Mouse (Mus musculus): ENCODE measurements at regions not wholly inside any gene's neighbourhood (a gene's known extent, or its start where the extent isn't known, plus 50 kb on each side); places are given as distances from the start of the nearest gene placed in this dataset.
"Not testable (repeated sequence)": the region's sequence is repeated elsewhere in the genome, so short reads cannot be mapped to it uniquely, and the experiment has no call there.

DNA sequence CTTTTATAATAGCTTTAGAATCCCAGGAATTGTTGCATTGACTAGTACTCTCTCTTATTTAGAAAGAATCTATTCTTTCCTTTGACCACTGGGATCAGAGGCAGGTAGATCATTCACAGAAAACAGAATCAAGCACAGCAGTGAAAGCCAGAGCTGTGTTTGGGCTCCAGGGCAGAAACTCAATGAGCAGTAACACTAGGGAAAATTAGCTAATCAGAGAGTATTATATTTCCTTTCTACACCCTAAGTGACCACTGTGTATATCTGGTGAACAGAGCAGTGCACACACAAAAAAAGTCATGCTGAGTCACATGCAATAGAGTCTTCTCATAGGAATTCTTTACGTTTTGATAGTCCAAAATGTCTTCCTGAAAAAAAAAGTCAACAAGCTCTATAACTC, 542.5 kb upstream of the Klhl29 start:
- Histone ChIP-seq H3K4me2 (ENCODE audit: low read length) (no peak overlapping the region), H3K27me3 (replicated peaks; ENCODE audit: control insufficient read depth, insufficient read depth, low read length) (no peaks in the 10 kb centered on the region), H3K4me3 (ENCODE audit: low read depth, low read length) (no peak overlapping the region), H3K4me1 (ENCODE audit: control insufficient read depth, insufficient read depth, low read length) (no peaks in the 10 kb centered on the region), H3K9me3 (replicated peaks; ENCODE audit: control insufficient read depth, low read length) (no peaks in the 10 kb centered on the region), H3K27ac (ENCODE audit: low read depth, low read length) (no peak overlapping the region), H3K9ac (ENCODE audit: low read length) (no peak overlapping the region), H3K36me3 (ENCODE audit: control insufficient read depth, insufficient read depth, low read length) (no peaks in the 10 kb centered on the region)
- 53% methylated on average over 1 of the region's 1 CpGs for WGBS
- DNase-seq (ENCODE audit: low spot score), result no peak
- no peak for ATAC-seq

GRCm38 (mm10) chr12:5906251-5906650, 530.8 kb upstream of the Klhl29 start:
- no peak for ATAC-seq
- no peaks in the 10 kb centered on the region for H3K36me3 ChIP-seq (ENCODE audit: control insufficient read depth, insufficient read depth, low read length)
- no peak overlapping the region for H3K4me3 ChIP-seq (ENCODE audit: low read depth, low read length)
- no peaks in the 10 kb centered on the region for H3K9me3 ChIP-seq (replicated peaks; ENCODE audit: control insufficient read depth, low read length)
- H3K27ac ChIP-seq (ENCODE audit: low read depth, low read length), result no peak overlapping the region
- H3K9ac ChIP-seq (ENCODE audit: low read length), result no peak overlapping the region
- WGBS, result 57% methylated on average over 2 of the region's 2 CpGs
- no peaks in the 10 kb centered on the region for H3K27me3 ChIP-seq (replicated peaks; ENCODE audit: control insufficient read depth, insufficient read depth, low read length)
- H3K4me1 ChIP-seq (ENCODE audit: control insufficient read depth, insufficient read depth, low read length), result no peaks in the 10 kb centered on the region
- no peak overlapping the region for H3K4me2 ChIP-seq (ENCODE audit: low read length)
- peak; percentile 24 for DNase-seq (ENCODE audit: low spot score)

DNA sequence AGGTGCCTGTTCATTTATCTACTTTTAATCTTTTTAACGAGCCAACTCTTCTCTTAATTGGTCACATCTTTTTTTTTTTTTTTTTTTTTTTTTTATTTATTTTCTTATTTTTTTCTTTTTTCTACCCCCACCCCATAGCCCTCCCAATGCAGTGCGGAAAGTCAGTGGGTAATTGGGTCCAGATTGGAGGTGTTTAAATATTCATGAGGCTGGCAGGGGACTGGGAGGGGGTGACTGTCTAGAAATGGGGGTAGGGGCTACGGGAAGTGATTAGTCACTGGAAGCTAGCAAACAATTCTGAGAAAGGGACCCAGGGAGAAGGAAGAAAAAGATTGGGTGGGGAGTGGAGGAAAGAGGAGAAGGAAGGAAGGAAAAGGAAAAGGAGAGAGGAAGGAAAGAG, 516.3 kb upstream of the Klhl29 start:
- not testable (repeated sequence) for H3K9ac ChIP-seq (ENCODE audit: low read length); H3K4me1 ChIP-seq (ENCODE audit: control insufficient read depth, insufficient read depth, low read length); H3K4me2 ChIP-seq (ENCODE audit: low read length); DNase-seq (ENCODE audit: low spot score); H3K27ac ChIP-seq (ENCODE audit: low read depth, low read length); H3K36me3 ChIP-seq (ENCODE audit: control insufficient read depth, insufficient read depth, low read length); H3K4me3 ChIP-seq (ENCODE audit: low read depth, low read length); H3K9me3 ChIP-seq (replicated peaks; ENCODE audit: control insufficient read depth, low read length); H3K27me3 ChIP-seq (replicated peaks; ENCODE audit: control insufficient read depth, insufficient read depth, low read length)
- WGBS, result 42% methylated on average over 2 of the region's 3 CpGs
- ATAC-seq, result peak; percentile 82

GRCm38 (mm10) chr12:5866701-5867100, 491.2 kb upstream of the Klhl29 start:
- no peaks in the 10 kb centered on the region for H3K4me1 ChIP-seq (ENCODE audit: control insufficient read depth, insufficient read depth, low read length)
- no peaks in the 10 kb centered on the region for H3K27me3 ChIP-seq (replicated peaks; ENCODE audit: control insufficient read depth, insufficient read depth, low read length)
- H3K4me2 ChIP-seq (ENCODE audit: low read length), result no peak overlapping the region
- ATAC-seq, result no peak
- H3K4me3 ChIP-seq (ENCODE audit: low read depth, low read length), result no peak overlapping the region
- H3K27ac ChIP-seq (ENCODE audit: low read depth, low read length), result no peak overlapping the region
- DNase-seq (ENCODE audit: low spot score), result no peak
- H3K9me3 ChIP-seq (replicated peaks; ENCODE audit: control insufficient read depth, low read length), result no peaks in the 10 kb centered on the region
- H3K36me3 ChIP-seq (ENCODE audit: control insufficient read depth, insufficient read depth, low read length), result no peaks in the 10 kb centered on the region
- H3K9ac ChIP-seq (ENCODE audit: low read length), result no peak overlapping the region

DNA sequence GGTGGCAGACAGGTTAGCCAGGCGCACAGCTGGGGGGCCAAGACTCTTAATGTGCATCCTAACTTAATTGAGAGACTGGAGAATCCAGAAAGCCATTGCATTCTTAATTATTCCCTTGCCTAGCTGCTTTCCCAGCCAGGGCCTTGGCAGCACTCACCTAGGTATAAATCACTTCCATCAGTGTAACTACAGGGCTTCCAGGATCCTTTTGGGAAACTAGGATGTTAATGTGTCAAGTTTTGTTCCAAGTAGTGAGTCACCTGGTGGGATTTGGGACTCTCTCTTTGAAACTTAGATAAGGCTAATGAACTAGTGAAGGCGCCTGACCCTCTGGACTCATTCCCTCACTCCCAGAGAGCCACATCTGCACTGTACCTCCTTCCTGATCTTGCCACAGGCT, 484.3 kb upstream of the Klhl29 start:
- Histone ChIP-seq H3K27me3 (replicated peaks; ENCODE audit: control insufficient read depth, insufficient read depth, low read length) (no peaks in the 10 kb centered on the region), H3K27ac (ENCODE audit: low read depth, low read length) (no peak overlapping the region), H3K4me1 (ENCODE audit: control insufficient read depth, insufficient read depth, low read length) (no peaks in the 10 kb centered on the region; the same call in 1 of the 2 replicates), H3K4me2 (ENCODE audit: low read length) (no peak overlapping the region), H3K9me3 (replicated peaks; ENCODE audit: control insufficient read depth, low read length) (no peaks in the 10 kb centered on the region), H3K9ac (ENCODE audit: low read length) (no peak overlapping the region), H3K4me3 (ENCODE audit: low read depth, low read length) (no peak overlapping the region), H3K36me3 (ENCODE audit: control insufficient read depth, insufficient read depth, low read length) (no peaks in the 10 kb centered on the region)
- DNase-seq (ENCODE audit: low spot score), result no peak
- WGBS, result 76% methylated on average over 2 of the region's 2 CpGs
- no peak for ATAC-seq

DNA sequence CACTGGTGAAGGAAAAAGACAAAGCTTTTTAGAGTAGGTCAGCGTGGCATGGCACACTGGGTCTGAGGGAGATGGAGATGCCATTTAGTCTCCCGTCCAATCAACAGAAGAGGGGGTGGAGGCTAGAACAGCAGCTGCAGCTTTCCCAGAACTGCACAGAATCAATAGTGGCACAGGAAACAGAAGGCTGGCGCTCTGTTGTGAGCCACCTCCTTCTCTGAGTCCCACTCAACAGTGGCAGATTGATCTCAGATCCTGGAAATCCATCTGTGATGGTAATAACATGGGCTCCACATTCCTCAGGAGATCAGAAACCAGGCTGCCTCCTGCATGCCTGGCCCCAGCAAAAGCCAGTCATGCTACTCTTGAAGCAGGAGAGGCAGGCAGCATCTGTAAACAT, 480.9 kb upstream of the Klhl29 start:
- DNase-seq (ENCODE audit: low spot score) (peak; percentile 38), ATAC-seq (peak; percentile 46; the same call in 1 of the 2 replicates)
- no peaks in the 10 kb centered on the region for H3K36me3 ChIP-seq (ENCODE audit: control insufficient read depth, insufficient read depth, low read length)
- 49% methylated on average over 3 of the region's 3 CpGs for WGBS
- H3K4me2 ChIP-seq (ENCODE audit: low read length), result no peak overlapping the region
- H3K27me3 ChIP-seq (replicated peaks; ENCODE audit: control insufficient read depth, insufficient read depth, low read length), result no peaks in the 10 kb centered on the region
- no peak overlapping the region for H3K27ac ChIP-seq (ENCODE audit: low read depth, low read length)
- no peaks in the 10 kb centered on the region; the same call in 1 of the 2 replicates for H3K4me1 ChIP-seq (ENCODE audit: control insufficient read depth, insufficient read depth, low read length)
- H3K9ac ChIP-seq (ENCODE audit: low read length), result no peak overlapping the region
- H3K9me3 ChIP-seq (replicated peaks; ENCODE audit: control insufficient read depth, low read length), result no peaks in the 10 kb centered on the region
- H3K4me3 ChIP-seq (ENCODE audit: low read depth, low read length), result no peak overlapping the region

DNA sequence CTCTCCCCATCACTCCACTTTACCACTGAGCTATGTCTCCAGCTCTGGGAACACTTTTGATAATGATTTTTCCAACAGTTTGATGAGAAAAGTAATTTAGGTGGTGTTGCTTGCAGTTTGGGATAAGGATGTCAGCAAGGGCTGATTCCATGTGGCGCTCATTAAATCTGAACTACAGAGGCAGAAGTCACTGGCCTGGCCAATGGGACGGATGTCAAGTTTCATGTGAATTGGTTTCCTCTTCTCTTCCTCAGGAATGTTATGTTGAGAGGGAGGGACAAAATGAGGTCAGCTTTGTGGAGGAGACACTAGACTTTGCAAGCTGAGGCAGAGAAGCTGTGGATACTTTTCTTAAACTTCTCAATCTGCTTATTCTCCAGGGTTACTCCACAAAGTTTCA, 434.9 kb upstream of the Klhl29 start:
- 90% methylated on average over 2 of the region's 2 CpGs for WGBS
- Histone ChIP-seq H3K36me3 (ENCODE audit: control insufficient read depth, insufficient read depth, low read length) (no peaks in the 10 kb centered on the region), H3K27me3 (replicated peaks; ENCODE audit: control insufficient read depth, insufficient read depth, low read length) (no peaks in the 10 kb centered on the region), H3K4me3 (ENCODE audit: low read depth, low read length) (no peak overlapping the region), H3K9me3 (replicated peaks; ENCODE audit: control insufficient read depth, low read length) (no peaks in the 10 kb centered on the region), H3K27ac (ENCODE audit: low read depth, low read length) (no peak overlapping the region), H3K9ac (ENCODE audit: low read length) (no peak overlapping the region), H3K4me2 (ENCODE audit: low read length) (no peak overlapping the region), H3K4me1 (ENCODE audit: control insufficient read depth, insufficient read depth, low read length) (peaks cover 6% of the 10 kb centered on the region; the same call in 1 of the 2 replicates)
- ATAC-seq (no peak), DNase-seq (ENCODE audit: low spot score) (no peak)

DNA sequence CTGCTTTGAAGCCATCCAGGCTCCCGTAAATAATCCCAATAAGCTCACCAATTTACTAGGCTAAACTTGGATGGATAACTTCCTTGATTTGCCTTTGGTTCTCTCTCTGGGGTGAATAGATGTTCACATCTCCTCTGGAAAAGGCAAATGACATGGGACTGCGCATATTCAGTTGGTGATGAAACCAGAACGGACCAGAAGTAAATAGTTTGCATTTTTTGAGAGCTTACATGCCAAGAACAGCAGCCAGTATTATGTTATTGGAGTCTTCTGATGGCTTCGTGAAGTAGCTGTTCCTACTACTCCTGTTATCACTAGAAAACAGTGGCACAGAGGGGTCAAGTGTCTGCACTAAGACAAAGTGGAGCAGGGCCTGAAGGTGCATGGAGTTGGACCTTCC, 434.5 kb upstream of the Klhl29 start:
- peaks cover 6% of the 10 kb centered on the region; the same call in 1 of the 2 replicates for H3K4me1 ChIP-seq (ENCODE audit: control insufficient read depth, insufficient read depth, low read length)
- H3K27ac ChIP-seq (ENCODE audit: low read depth, low read length), result no peak overlapping the region
- no peaks in the 10 kb centered on the region for H3K27me3 ChIP-seq (replicated peaks; ENCODE audit: control insufficient read depth, insufficient read depth, low read length)
- H3K36me3 ChIP-seq (ENCODE audit: control insufficient read depth, insufficient read depth, low read length), result no peaks in the 10 kb centered on the region
- H3K4me2 ChIP-seq (ENCODE audit: low read length), result no peak overlapping the region
- WGBS, result 68% methylated on average over 4 of the region's 4 CpGs
- DNase-seq (ENCODE audit: low spot score) (no peak), ATAC-seq (no peak)
- no peaks in the 10 kb centered on the region for H3K9me3 ChIP-seq (replicated peaks; ENCODE audit: control insufficient read depth, low read length)
- H3K4me3 ChIP-seq (ENCODE audit: low read depth, low read length), result no peak overlapping the region
- no peak overlapping the region for H3K9ac ChIP-seq (ENCODE audit: low read length)

- Histone ChIP-seq H3K9ac (ENCODE audit: low read length) (no peak overlapping the region), H3K27me3 (replicated peaks; ENCODE audit: control insufficient read depth, insufficient read depth, low read length) (no peaks in the 10 kb centered on the region), H3K36me3 (ENCODE audit: control insufficient read depth, insufficient read depth, low read length) (no peaks in the 10 kb centered on the region), H3K9me3 (replicated peaks; ENCODE audit: control insufficient read depth, low read length) (no peaks in the 10 kb centered on the region), H3K4me1 (ENCODE audit: control insufficient read depth, insufficient read depth, low read length) (peaks cover 6% of the 10 kb centered on the region; the same call in 1 of the 2 replicates), H3K4me3 (ENCODE audit: low read depth, low read length) (no peak overlapping the region), H3K27ac (ENCODE audit: low read depth, low read length) (no peak overlapping the region), H3K4me2 (ENCODE audit: low read length) (no peak overlapping the region)
- DNase-seq (ENCODE audit: low spot score), result peak; percentile 31
- 12% methylated on average over 18 of the region's 18 CpGs for WGBS
- ATAC-seq, result no peak
These were observed 432.8 kb upstream of the Klhl29 start for GRCm38 (mm10) chr12:5807996-5808886.

All from forebrain, embryonic 14.5 days (tissue).